Mouse (Mus musculus) embryonic facial prominence, embryonic 11.5 days (tissue): Measurements from ENCODE around the gene Gm17374. TPM values are rescaled to one million over a fixed set of nuclear protein-coding genes. Genes with fewer than 3 reads are reported as not detected.
"Not testable (repeated sequence)": the region's sequence is repeated elsewhere in the genome, so short reads cannot be mapped to it uniquely, and the experiment has no call there.

Experiments
- ATAC-seq: fragments of 200-750 bp; cut with Nextera tagmentation; replicated peaks from 2 replicates; pipeline ENCODE4 v1.8.0; 2017; ENCODE audit warnings: low read depth; ENCODE audit not compliant: insufficient number of reproducible peaks, low FRiP score, low TSS enrichment
- DNase-seq: peaks from one replicate; pipeline ENCODE4 v3.0.0-alpha.2; 2015; ENCODE audit warnings: low spot score
- H3K27ac ChIP-seq: fragments of 300-500 bp; sonication (generic); replicated peaks from 2 replicates; pipeline ENCODE4 v1.5.1; 2014; ENCODE audit warnings: mild to moderate bottlenecking, low read depth, low read length, control low read depth
- H3K27me3 ChIP-seq: fragments of 300-500 bp; sonication (generic); 2 replicates; pipeline ENCODE4 v1.6.1; 2014; ENCODE audit warnings: mild to moderate bottlenecking, low read length, moderate library complexity, mixed read lengths; ENCODE audit not compliant: control insufficient read depth, insufficient read depth
- H3K36me3 ChIP-seq: fragments of 300-500 bp; sonication (generic); replicated peaks from 2 replicates; pipeline ENCODE4 v1.6.1; 2014; ENCODE audit warnings: low read depth, mild to moderate bottlenecking, low read length, moderate library complexity, mixed read lengths; ENCODE audit not compliant: control insufficient read depth, insufficient read depth
- H3K4me1 ChIP-seq: fragments of 300-500 bp; sonication (generic); 2 replicates; pipeline ENCODE4 v1.6.1; 2014; ENCODE audit warnings: low read length, mixed read lengths; ENCODE audit not compliant: control insufficient read depth, insufficient read depth
- H3K4me2 ChIP-seq: fragments of 300-500 bp; sonication (generic); 2 replicates; pipeline ENCODE4 v1.6.1; 2014; ENCODE audit warnings: low read depth, mild to moderate bottlenecking, control low read depth, low read length, moderate library complexity
- H3K4me3 ChIP-seq: fragments of 300-500 bp; sonication (generic); 2 replicates; pipeline ENCODE4 v1.5.1; 2014; ENCODE audit warnings: low read depth, low read length, control low read depth
- H3K9ac ChIP-seq: fragments of 300-500 bp; sonication (generic); replicated peaks from 2 replicates; pipeline ENCODE4 v1.6.1; 2014; ENCODE audit warnings: mild to moderate bottlenecking, control low read depth, low read length
- H3K9me3 ChIP-seq: fragments of 300-500 bp; sonication (generic); replicated peaks from 2 replicates; pipeline ENCODE4 v1.6.1; 2016; ENCODE audit warnings: mild to moderate bottlenecking, low read length, inconsistent platforms, mixed read lengths; ENCODE audit not compliant: control insufficient read depth
- WGBS: fragments of 180-500 bp; shearing (Covaris S2); extraction: QIAGEN DNeasy Blood & Tissue Kit; methylation state at CpG from one replicate; pipeline ENCODE4 v1.1.7; 2014; 5-methylcytosine and 5-hydroxymethylcytosine counted together
- polyA plus RNA-seq: library from polyadenylated mRNA; unstranded; fragments of >200 nt; fragmentation: Nextera tagmentation; extraction: Ambion mirVana; gene quantifications from 2 replicates; pipeline ENCODE4 v1.2.1, GENCODE M21; 2014

Gm17374 gene
- polyA plus RNA-seq, 1 experiment from 2014 or later, result not detected

DNA sequence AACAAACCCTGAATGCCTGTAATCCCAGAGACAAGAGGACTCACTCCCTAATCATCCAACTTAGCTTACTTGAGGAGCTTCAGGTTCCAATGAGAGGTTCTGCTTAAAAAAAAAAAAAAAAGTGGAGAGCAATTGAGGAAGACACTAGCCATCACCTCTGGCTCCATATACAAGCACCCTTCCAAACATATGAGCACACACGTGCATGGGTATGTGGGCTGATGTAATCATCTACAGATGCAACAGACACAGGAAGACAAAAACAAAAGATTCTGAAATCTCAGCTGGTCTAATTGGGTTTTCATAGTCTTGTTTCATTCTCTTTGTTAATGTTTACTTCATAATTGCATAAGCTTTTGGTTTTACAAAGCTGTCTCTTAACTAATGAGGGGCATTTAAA, 17.2 kb downstream of the Gm17374 start:
- 83% methylated on average over 1 of the region's 1 CpGs for WGBS
- Histone ChIP-seq H3K9me3 (no peaks in the 10 kb centered on the region), H3K4me1 (no peaks in the 10 kb centered on the region), H3K27ac (no peak overlapping the region), H3K27me3 (no peaks in the 10 kb centered on the region), H3K4me2 (no peak overlapping the region), H3K9ac (no peak overlapping the region), H3K4me3 (no peak overlapping the region), H3K36me3 (no peaks in the 10 kb centered on the region; the same call in 1 of the 2 replicates)
- DNase-seq, result no peak
- no peak for ATAC-seq

GRCm38 (mm10) chr2:140170127-140170802, 18.4 kb downstream of the Gm17374 start, which contains the start of the genes Esf1 and Ndufaf5:
Esf1 (minus strand) TSS chr2:140170564.
Ndufaf5 (plus strand) TSS chr2:140170649.
- H3K36me3 ChIP-seq, result no peaks in the 10 kb centered on the region; the same call in 1 of the 2 replicates
- ATAC-seq, result peak; percentile 97
- no peaks in the 10 kb centered on the region for H3K4me1 ChIP-seq
- peak; percentile 98 for DNase-seq
- H3K9ac ChIP-seq, result peak within 1 kb of the TSS; percentile 79
- peak within 1 kb of the TSS; percentile 62; the same call in 1 of the 2 replicates for H3K27ac ChIP-seq
- no peaks in the 10 kb centered on the region for H3K27me3 ChIP-seq
- no peaks in the 10 kb centered on the region for H3K9me3 ChIP-seq
- 0% methylated on average over 43 of the region's 43 CpGs for WGBS
- peak within 1 kb of the TSS; percentile 91 for H3K4me3 ChIP-seq
- peak within 1 kb of the TSS; percentile 59 for H3K4me2 ChIP-seq

- Histone ChIP-seq H3K27ac (peak overlapping the region; percentile 62; the same call in 1 of the 2 replicates), H3K9ac (peak overlapping the region; percentile 79), H3K4me1 (no peaks in the 10 kb centered on the region), H3K27me3 (no peaks in the 10 kb centered on the region), H3K4me2 (peak overlapping the region; percentile 59), H3K36me3 (no peaks in the 10 kb centered on the region; the same call in 1 of the 2 replicates), H3K4me3 (peak overlapping the region; percentile 91), H3K9me3 (no peaks in the 10 kb centered on the region)
- peak; percentile 57 for DNase-seq
- ATAC-seq, result peak; percentile 92
- 8% methylated on average over 28 of the region's 28 CpGs for WGBS
Measured at GRCm38 (mm10) chr2:140170803-140171553, 19.1 kb downstream of the Gm17374 start.

GRCm38 (mm10) chr2:140185685-140186210, 33.9 kb downstream of the Gm17374 start:
- not testable (repeated sequence) for H3K4me2 ChIP-seq, H3K4me1 ChIP-seq, H3K36me3 ChIP-seq, H3K27ac ChIP-seq, H3K27me3 ChIP-seq, H3K9ac ChIP-seq, ATAC-seq, H3K9me3 ChIP-seq, DNase-seq, H3K4me3 ChIP-seq
- 94% methylated on average over 3 of the region's 3 CpGs for WGBS

DNA sequence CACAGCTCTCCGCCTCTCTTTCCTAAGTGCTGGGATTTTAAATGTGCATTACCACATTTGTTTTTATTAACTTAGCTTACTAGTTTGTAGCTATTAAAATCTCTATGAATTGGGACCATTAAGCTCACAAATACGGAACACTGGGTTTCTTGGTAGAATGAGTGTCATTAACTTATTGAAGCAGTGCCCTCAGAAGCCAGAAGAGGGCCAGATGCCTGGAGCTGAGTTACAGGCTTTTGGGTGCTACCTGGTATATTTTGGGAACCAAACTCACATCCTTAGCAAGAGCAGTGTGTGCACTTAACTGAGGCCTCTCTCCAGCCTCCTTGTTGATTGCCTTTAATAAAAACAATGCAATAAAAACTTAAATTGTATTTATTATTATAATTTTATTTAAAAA, 48.9 kb downstream of the Gm17374 start:
- WGBS, result 86% methylated on average over 2 of the region's 2 CpGs

GRCm38 (mm10) chr2:140202573-140202972, 50.7 kb downstream of the Gm17374 start:
- no peak overlapping the region for H3K27ac ChIP-seq
- no peak overlapping the region for H3K9ac ChIP-seq
- WGBS, result 90% methylated on average over 5 of the region's 5 CpGs
- H3K27me3 ChIP-seq, result no peaks in the 10 kb centered on the region
- H3K9me3 ChIP-seq, result no peaks in the 10 kb centered on the region
- H3K4me2 ChIP-seq, result no peak overlapping the region
- no peak overlapping the region for H3K4me3 ChIP-seq
- no peak for DNase-seq
- H3K4me1 ChIP-seq, result no peaks in the 10 kb centered on the region
- no peak for ATAC-seq
- H3K36me3 ChIP-seq, result no peaks in the 10 kb centered on the region; the same call in 1 of the 2 replicates

More for the DNA sequence above, 48.9 kb downstream of the Gm17374 start:
- no peak overlapping the region for H3K27ac ChIP-seq
- peak; percentile 10 for DNase-seq
- no peak for ATAC-seq
- H3K9me3 ChIP-seq, result no peaks in the 10 kb centered on the region
- no peak overlapping the region for H3K9ac ChIP-seq
- H3K36me3 ChIP-seq, result no peaks in the 10 kb centered on the region; the same call in 1 of the 2 replicates
- H3K4me1 ChIP-seq, result no peaks in the 10 kb centered on the region
- H3K4me3 ChIP-seq, result no peak overlapping the region
- H3K27me3 ChIP-seq, result no peaks in the 10 kb centered on the region
- H3K4me2 ChIP-seq, result no peak overlapping the region
